Mouse (Mus musculus) G1E (cell line): ENCODE data around the gene Sult1d1. TPM values are rescaled to one million over a fixed set of nuclear protein-coding genes. Genes with fewer than 3 reads are reported as not detected.
"Not testable (repeated sequence)": the region's sequence is repeated elsewhere in the genome, so short reads cannot be mapped to it uniquely, and the experiment has no call there.

Source experiments
- ATAC-seq: 2 replicates; pipeline ENCODE4 v1.8.0; 2016; ENCODE audit warnings: mild to moderate bottlenecking; ENCODE audit not compliant: insufficient number of reproducible peaks, poor library complexity, low FRiP score, severe bottlenecking; ENCODE audit errors: extremely low read depth
- DNase-seq: peaks from one replicate; pipeline ENCODE4 v3.0.0; 2012; ENCODE audit warnings: low spot score
- H3K27me3 ChIP-seq: 2 replicates; pipeline ENCODE4 v1.6.1; 2012; ENCODE audit warnings: mild to moderate bottlenecking, low read length, inconsistent platforms; ENCODE audit not compliant: insufficient read depth
- H3K36me3 ChIP-seq: replicated peaks from 2 replicates; pipeline ENCODE3; 2012; ENCODE audit warnings: mild to moderate bottlenecking, inconsistent platforms
- H3K4me1 ChIP-seq: 2 replicates; pipeline ENCODE4 v1.6.1; 2012; ENCODE audit warnings: low read depth, low read length, inconsistent platforms, mixed read lengths; ENCODE audit not compliant: insufficient read depth
- H3K4me3 ChIP-seq: 2 replicates; pipeline ENCODE4 v1.5.1; 2012; ENCODE audit warnings: low read depth, mild to moderate bottlenecking, inconsistent platforms, low read length, moderate library complexity, mixed read lengths
- H3K9me3 ChIP-seq: replicated peaks from 2 replicates; pipeline ENCODE4 v1.6.1; 2012; ENCODE audit warnings: inconsistent platforms
- CTCF ChIP-seq: IDR thresholded peaks from 2 replicates; pipeline ENCODE4 v1.5.1; 2012; ENCODE audit warnings: low read depth, low read length, inconsistent platforms, mixed read lengths
- GATA1 ChIP-seq: IDR thresholded peaks from 2 replicates; pipeline ENCODE4 v1.6.1; 2012; ENCODE audit warnings: borderline replicate concordance, low read length, inconsistent platforms, mixed read lengths
- GATA2 ChIP-seq: IDR thresholded peaks from 2 replicates; pipeline ENCODE4 v1.6.1; 2012; ENCODE audit warnings: low read depth, low read length, inconsistent platforms, borderline replicate concordance
- POLR2AphosphoS5 ChIP-seq: IDR thresholded peaks from 2 replicates; pipeline ENCODE4 v1.6.1; 2012; ENCODE audit warnings: low read depth, low read length, inconsistent platforms; ENCODE audit not compliant: insufficient replicate concordance
- TAL1 ChIP-seq: conservative IDR thresholded peaks from 2 replicates; pipeline ENCODE4 v1.6.1; 2012; ENCODE audit warnings: low read depth, low read length, inconsistent platforms, mixed read lengths
- polyA plus RNA-seq: library from polyadenylated mRNA; stranded (reverse); fragments of >175 nt; gene quantifications from 2 replicates; pipeline ENCODE4 v1.2.3, GENCODE M21; 2012
- total RNA-seq, 2 experiments: library from RNA; stranded (forward) in 1 of 2; stranded (reverse) in 1 of 2; fragments of 200-1000 nt in 1 of 2; fragments of >200 nt in 1 of 2; fragmentation: Nextera tagmentation in 1 of 2; gene quantifications; 2 replicates each; pipeline ENCODE4 v1.2.3; 2014 to 2017

Sult1d1 gene
- total and polyA plus RNA-seq, 3 experiments, result 0.11 TPM; not detected in 2

GRCm38 (mm10) chr5:87550935-87551334 lies 17.9 kb downstream of the Sult1d1 start:
- Histone ChIP-seq H3K36me3 (no peaks in the 10 kb centered on the region), H3K4me1 (no peaks in the 10 kb centered on the region), H3K4me3 (no peak overlapping the region), H3K27me3 (no peaks in the 10 kb centered on the region), H3K9me3 (no peaks in the 10 kb centered on the region)
- DNase-seq, result no peak
- TF ChIP-seq TAL1 (no peak), CTCF (no peak), GATA1 (no peak), GATA2 (no peak), POLR2AphosphoS5 (no peak)
- ATAC-seq, result no peak

- DNase-seq, result no peak
- H3K36me3 ChIP-seq, result no peaks in the 10 kb centered on the region
- no peak within 1 kb of the TSS for H3K4me3 ChIP-seq
- H3K9me3 ChIP-seq, result 0 out of 2 replicates have a peak, but pooled peaks cover 4% of the 10 kb centered on the region
- H3K4me1 ChIP-seq, result no peaks in the 10 kb centered on the region
- TF ChIP-seq GATA2 (no peak), TAL1 (no peak), GATA1 (no peak), CTCF (no peak), POLR2AphosphoS5 (no peak)
- ATAC-seq, result no peak
- H3K27me3 ChIP-seq, result no peaks in the 10 kb centered on the region
Observed at GRCm38 (mm10) chr5:87538111-87538510, 30.7 kb downstream of the Sult1d1 start, which contains the start of gene Sult1b1. Gene Sult1b1, minus strand, starts transcription at chr5:87538195.

GRCm38 (mm10) chr5:87535994-87536644 lies 32.7 kb downstream of the Sult1d1 start:
- Histone ChIP-seq H3K27me3 (no peaks in the 10 kb centered on the region), H3K36me3 (no peaks in the 10 kb centered on the region), H3K4me3 (no peak overlapping the region), H3K9me3 (0 out of 2 replicates have a peak, but pooled peaks cover 4% of the 10 kb centered on the region), H3K4me1 (no peaks in the 10 kb centered on the region)
- ATAC-seq, result no peak
- TF ChIP-seq GATA2, result no peak
- TF ChIP-seq CTCF, result no peak
- no peak for TF ChIP-seq GATA1
- no peak for TF ChIP-seq TAL1
- no peak for TF ChIP-seq POLR2AphosphoS5
- no peak for DNase-seq

- TF ChIP-seq GATA1, result no peak
- no peak for TF ChIP-seq POLR2AphosphoS5
- TF ChIP-seq CTCF, result no peak
- TF ChIP-seq GATA2, result no peak
- TF ChIP-seq TAL1, result no peak
- Histone ChIP-seq H3K9me3 (0 out of 2 replicates have a peak, but pooled peaks cover 3% of the 10 kb centered on the region), H3K4me3 (no peak overlapping the region), H3K36me3 (no peaks in the 10 kb centered on the region), H3K4me1 (no peaks in the 10 kb centered on the region), H3K27me3 (no peaks in the 10 kb centered on the region)
- DNase-seq (no peak), ATAC-seq (no peak)
Observed at GRCm38 (mm10) chr5:87532288-87532687, 36.5 kb downstream of the Sult1d1 start.

GRCm38 (mm10) chr5:87523561-87523960 lies 45.3 kb downstream of the Sult1d1 start:
- H3K27me3 ChIP-seq, ATAC-seq, DNase-seq, H3K4me3 ChIP-seq, H3K4me1 ChIP-seq, H3K9me3 ChIP-seq, H3K36me3 ChIP-seq: not testable (repeated sequence)

- H3K4me1 ChIP-seq, result no peaks in the 10 kb centered on the region
- H3K27me3 ChIP-seq, result no peaks in the 10 kb centered on the region
- H3K36me3 ChIP-seq, result no peaks in the 10 kb centered on the region
- DNase-seq, result no peak
- TF ChIP-seq GATA1 (no peak), CTCF (no peak), GATA2 (no peak), TAL1 (no peak), POLR2AphosphoS5 (no peak)
- no peaks in the 10 kb centered on the region for H3K9me3 ChIP-seq
- no peak for ATAC-seq
- no peak overlapping the region for H3K4me3 ChIP-seq
Observed at GRCm38 (mm10) chr5:87505776-87506458, 62.9 kb downstream of the Sult1d1 start.

Other genes with a start within 250 kb of the Sult1d1 start
- not detected in 2 replicates for gene Ugt2a3, start 231.8 kb downstream of the Sult1d1 start, total RNA-seq (2014; fragmentation: Nextera tagmentation)
- gene Ugt2a3, start 231.8 kb downstream of the Sult1d1 start, total RNA-seq (2017), result 0.05 and 0.12 TPM in 2 replicates
- not detected in 2 replicates for gene Ugt2a3, start 231.8 kb downstream of the Sult1d1 start, polyA plus RNA-seq
- gene Ugt2b38, start 144.8 kb downstream of the Sult1d1 start, total RNA-seq (2014; fragmentation: Nextera tagmentation), result not detected in 2 replicates
- gene Ugt2b38, start 144.8 kb downstream of the Sult1d1 start, total RNA-seq (2017), result not detected in 2 replicates
- gene Ugt2b38, start 144.8 kb downstream of the Sult1d1 start, polyA plus RNA-seq, result not detected in 2 replicates
- not detected in 2 replicates for gene Ugt2a2, start 86.8 kb downstream of the Sult1d1 start, total RNA-seq (2014; fragmentation: Nextera tagmentation)
- gene Ugt2a2, start 86.8 kb downstream of the Sult1d1 start, total RNA-seq (2017), result not detected in 2 replicates
- gene Ugt2a2, start 86.8 kb downstream of the Sult1d1 start, polyA plus RNA-seq, result not detected in 2 replicates
- gene Gm43638, start 82.2 kb downstream of the Sult1d1 start, total RNA-seq (2014; fragmentation: Nextera tagmentation), result not detected in 2 replicates
- gene Gm43638, start 82.2 kb downstream of the Sult1d1 start, total RNA-seq (2017), result not detected in 2 replicates
- gene Gm43638, start 82.2 kb downstream of the Sult1d1 start, polyA plus RNA-seq, result not detected in 2 replicates
- not detected in 2 replicates for gene Ugt2a1, start 78.2 kb downstream of the Sult1d1 start, total RNA-seq (2014; fragmentation: Nextera tagmentation)
- gene Ugt2a1, start 78.2 kb downstream of the Sult1d1 start, total RNA-seq (2017), result not detected in 2 replicates
- gene Ugt2a1, start 78.2 kb downstream of the Sult1d1 start, polyA plus RNA-seq, result not detected in 2 replicates
- gene Sult1b1, start 30.8 kb downstream of the Sult1d1 start, total RNA-seq (2014; fragmentation: Nextera tagmentation), result not detected in 2 replicates
- gene Sult1b1, start 30.8 kb downstream of the Sult1d1 start, total RNA-seq (2017), result 0.05 TPM in 1 of 2 replicates, not detected in the other
- gene Sult1b1, start 30.8 kb downstream of the Sult1d1 start, polyA plus RNA-seq, result not detected in 2 replicates
- not detected in 2 replicates for gene Sult1e1, start 22.6 kb upstream of the Sult1d1 start, total RNA-seq (2014; fragmentation: Nextera tagmentation)
- gene Sult1e1, start 22.6 kb upstream of the Sult1d1 start, total RNA-seq (2017), result not detected in 2 replicates
- not detected in 2 replicates for gene Sult1e1, start 22.6 kb upstream of the Sult1d1 start, polyA plus RNA-seq
- not detected in 2 replicates for gene Csn1s1, start 97.2 kb upstream of the Sult1d1 start, total RNA-seq (2014; fragmentation: Nextera tagmentation)
- gene Csn1s1, start 97.2 kb upstream of the Sult1d1 start, total RNA-seq (2017), result 0.23 TPM in 1 of 2 replicates, not detected in the other
- gene Csn1s1, start 97.2 kb upstream of the Sult1d1 start, polyA plus RNA-seq, result not detected in 2 replicates
- not detected in 2 replicates for gene Csn2, start 130.6 kb upstream of the Sult1d1 start, total RNA-seq (2014; fragmentation: Nextera tagmentation)
- 0.16 TPM in 1 of 2 replicates, not detected in the other for gene Csn2, start 130.6 kb upstream of the Sult1d1 start, total RNA-seq (2017)
- gene Csn2, start 130.6 kb upstream of the Sult1d1 start, polyA plus RNA-seq, result not detected in 2 replicates
- gene Csn1s2a, start 205.5 kb upstream of the Sult1d1 start, total RNA-seq (2014; fragmentation: Nextera tagmentation), result not detected in 2 replicates
- 0.29 and 0.38 TPM in 2 replicates for gene Csn1s2a, start 205.5 kb upstream of the Sult1d1 start, total RNA-seq (2017)
- gene Csn1s2a, start 205.5 kb upstream of the Sult1d1 start, polyA plus RNA-seq, result not detected in 2 replicates
- gene Csn1s2b, start 239.1 kb upstream of the Sult1d1 start, total RNA-seq (2014; fragmentation: Nextera tagmentation), result not detected in 2 replicates
- gene Csn1s2b, start 239.1 kb upstream of the Sult1d1 start, total RNA-seq (2017), result 0.23 TPM in 1 of 2 replicates, not detected in the other
- gene Csn1s2b, start 239.1 kb upstream of the Sult1d1 start, polyA plus RNA-seq, result not detected in 2 replicates